Mouse (Mus musculus): ENCODE data around the gene Gm45062. TPM values are rescaled to one million over a fixed set of nuclear protein-coding genes. Genes with fewer than 3 reads are reported as not detected.
"Not testable (repeated sequence)": the region's sequence is repeated elsewhere in the genome, so short reads cannot be mapped to it uniquely, and the experiment has no call there.

Gene Gm45062
- polyA plus RNA-seq, 1 experiment, result 1.7 TPM

- 87% methylated on average over 2 of the region's 2 CpGs for WGBS
- no peak for DNase-seq (ENCODE audit: low read depth, low spot score)
Observed at GRCm38 (mm10) chr6:8536944-8537343, 277.7 kb downstream of the Gm45062 start.

- 88% methylated on average over 4 of the region's 4 CpGs for WGBS
- DNase-seq (ENCODE audit: low read depth, low spot score), result not testable (repeated sequence)
Observed at GRCm38 (mm10) chr6:8541531-8541930, 282.3 kb downstream of the Gm45062 start.

GRCm38 (mm10) chr6:8544822-8545221 lies 285.6 kb downstream of the Gm45062 start:
- no peak for DNase-seq (ENCODE audit: low read depth, low spot score)
- 98% methylated on average over 5 of the region's 5 CpGs for WGBS

GRCm38 (mm10) chr6:8545780-8546179 lies 286.5 kb downstream of the Gm45062 start:
- no peak for DNase-seq (ENCODE audit: low read depth, low spot score)
- 58% methylated on average over 7 of the region's 7 CpGs for WGBS

GRCm38 (mm10) chr6:8551155-8551554 lies 291.9 kb downstream of the Gm45062 start:
- no peak for DNase-seq (ENCODE audit: low read depth, low spot score)
- 87% methylated on average over 2 of the region's 2 CpGs for WGBS

- 91% methylated on average over 5 of the region's 5 CpGs for WGBS
- DNase-seq (ENCODE audit: low read depth, low spot score), result no peak
Observed at GRCm38 (mm10) chr6:8556849-8557571, 297.8 kb downstream of the Gm45062 start.

- 40% methylated on average over 2 of the region's 2 CpGs for whole genome bisulfite sequencing
- no peak for DNase-seq (ENCODE audit: low read depth, low spot score)
Observed at GRCm38 (mm10) chr6:8560682-8561081, 301.4 kb downstream of the Gm45062 start.

- WGBS, result 77% methylated on average over 9 of the region's 9 CpGs
- DNase-seq (ENCODE audit: low read depth, low spot score), result no peak
Observed at GRCm38 (mm10) chr6:8582377-8582776, 323.1 kb downstream of the Gm45062 start.

GRCm38 (mm10) chr6:8583892-8584291 lies 324.6 kb downstream of the Gm45062 start:
- no peak for DNase-seq (ENCODE audit: low read depth, low spot score)
- 91% methylated on average over 3 of the region's 3 CpGs for WGBS

- DNase-seq (ENCODE audit: low read depth, low spot score), result no peak
- 84% methylated on average over 9 of the region's 9 CpGs for WGBS
Observed at GRCm38 (mm10) chr6:8591665-8592064, 332.4 kb downstream of the Gm45062 start.

GRCm38 (mm10) chr6:8617369-8617768 lies 358.1 kb downstream of the Gm45062 start:
- no peak for DNase-seq (ENCODE audit: low read depth, low spot score)
- 78% methylated on average over 2 of the region's 2 CpGs for WGBS

- WGBS, result 59% methylated on average over 4 of the region's 4 CpGs
- no peak for DNase-seq (ENCODE audit: low read depth, low spot score)
Observed at GRCm38 (mm10) chr6:8619582-8620350, 360.5 kb downstream of the Gm45062 start.

GRCm38 (mm10) chr6:8623045-8623444 lies 363.8 kb downstream of the Gm45062 start:
- DNase-seq (ENCODE audit: low read depth, low spot score), result no peak
- 70% methylated on average over 3 of the region's 3 CpGs for WGBS

- no peak for DNase-seq (ENCODE audit: low read depth, low spot score)
- 93% methylated on average over 8 of the region's 8 CpGs for WGBS
Observed at GRCm38 (mm10) chr6:8628226-8628625, 369.0 kb downstream of the Gm45062 start.

GRCm38 (mm10) chr6:8628715-8629267 lies 369.5 kb downstream of the Gm45062 start:
- no peak for DNase-seq (ENCODE audit: low read depth, low spot score)
- WGBS, result 94% methylated on average over 7 of the region's 7 CpGs

GRCm38 (mm10) chr6:8630531-8630930 lies 371.3 kb downstream of the Gm45062 start:
- 83% methylated on average over 7 of the region's 7 CpGs for WGBS
- DNase-seq (ENCODE audit: low read depth, low spot score), result no peak

- DNase-seq (ENCODE audit: low read depth, low spot score), result no peak
- WGBS, result 90% methylated on average over 8 of the region's 8 CpGs
Observed at GRCm38 (mm10) chr6:8631362-8631761, 372.1 kb downstream of the Gm45062 start.

- WGBS, result 85% methylated on average over 5 of the region's 5 CpGs
- DNase-seq (ENCODE audit: low read depth, low spot score), result no peak
Observed at GRCm38 (mm10) chr6:8631986-8632632, 372.9 kb downstream of the Gm45062 start.

GRCm38 (mm10) chr6:8632701-8633100 lies 373.5 kb downstream of the Gm45062 start:
- WGBS, result 94% methylated on average over 4 of the region's 4 CpGs
- DNase-seq (ENCODE audit: low read depth, low spot score), result no peak

GRCm38 (mm10) chr6:8638122-8638521 lies 378.9 kb downstream of the Gm45062 start:
- WGBS, result 98% methylated on average over 4 of the region's 4 CpGs
- no peak for DNase-seq (ENCODE audit: low read depth, low spot score)

Measured in large intestine, adult 2 months (tissue).